Mouse (Mus musculus) gastrocnemius, adult 18-20 months (tissue): ENCODE results near the gene Guca2a. TPM values are rescaled to one million over a fixed set of nuclear protein-coding genes. Genes with fewer than 3 reads are reported as not detected.
A peak's percentile ranks its signal among the peaks of the same experiment; 100 is the strongest.
"Not testable (repeated sequence)": the region's sequence is repeated elsewhere in the genome, so short reads cannot be mapped to it uniquely, and the experiment has no call there.

Experiments used
- DNase-seq: peaks from one replicate; pipeline ENCODE4 v3.0.0; 2021; ENCODE audit warnings: low spot score
- long read RNA-seq, 2 experiments: library from polyadenylated mRNA; stranded (forward); transcript quantifications; one replicate each; pipeline ENCODE4 v2.0.0; 2021
- total RNA-seq, 2 experiments: library from RNA; stranded (reverse); gene quantifications; 2 replicates each; pipeline ENCODE4 v1.2.3; 2021

Guca2a gene
- not detected for total RNA-seq
- long read RNA-seq, experiment 1 = 0 reads
- long read RNA-seq, experiment 2 = 0 reads

DNA sequence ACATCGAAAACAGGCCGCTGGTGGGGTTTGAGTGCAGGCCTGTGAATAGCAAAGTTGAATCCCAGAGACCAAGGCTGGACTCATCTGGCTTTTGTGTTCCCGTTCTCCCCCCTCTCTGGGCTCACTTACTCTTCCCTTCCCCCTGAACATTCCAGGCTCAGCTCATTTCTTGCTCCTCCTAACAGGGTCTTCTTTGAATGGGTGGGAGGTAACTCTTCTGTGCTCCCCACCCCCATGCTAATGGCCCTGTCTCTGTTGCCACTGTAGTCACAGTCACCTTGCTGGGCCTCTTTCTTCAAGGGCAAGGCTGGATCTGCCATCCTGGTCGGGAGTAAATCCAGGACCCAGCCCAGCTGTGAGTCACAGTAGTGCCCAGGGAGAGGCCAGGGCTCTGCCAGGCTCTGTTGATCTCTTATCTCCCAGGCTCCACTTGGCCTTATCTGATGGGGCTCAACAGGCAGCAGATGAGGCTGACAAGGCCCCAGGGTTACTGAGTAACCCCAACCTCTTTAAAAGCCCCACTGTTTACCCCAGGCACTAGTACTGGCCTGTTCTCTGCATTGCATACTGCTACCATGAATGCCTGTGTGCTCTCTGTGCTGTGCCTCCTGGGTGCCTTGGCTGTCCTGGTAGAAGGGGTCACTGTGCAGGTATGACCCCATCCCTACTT lies at the start of gene Guca2a:
Gene Guca2a (plus strand): TSS at position 529 of the 670 bp plus-strand sequence.
- no peak for DNase-seq

DNA sequence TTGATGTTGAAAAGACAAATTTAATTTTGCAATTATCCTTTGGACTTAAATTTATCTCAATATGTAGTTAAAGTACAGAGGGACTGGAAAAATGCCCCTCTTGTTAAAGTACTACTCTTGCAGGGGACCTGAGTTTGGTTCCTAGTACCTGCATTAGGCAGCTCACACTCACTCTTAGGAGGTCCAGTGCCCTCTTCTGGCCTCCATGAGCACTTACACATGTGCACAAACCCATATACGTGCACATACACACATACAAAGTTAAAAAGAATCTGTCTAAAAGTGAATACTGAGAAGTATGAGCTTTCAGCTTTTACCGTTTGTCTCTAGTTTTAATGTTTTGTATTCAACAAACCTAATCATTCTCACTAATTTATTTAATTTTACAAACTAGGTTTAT lies 49.5 kb upstream of the Guca2a start:
- DNase-seq = no peak

DNA sequence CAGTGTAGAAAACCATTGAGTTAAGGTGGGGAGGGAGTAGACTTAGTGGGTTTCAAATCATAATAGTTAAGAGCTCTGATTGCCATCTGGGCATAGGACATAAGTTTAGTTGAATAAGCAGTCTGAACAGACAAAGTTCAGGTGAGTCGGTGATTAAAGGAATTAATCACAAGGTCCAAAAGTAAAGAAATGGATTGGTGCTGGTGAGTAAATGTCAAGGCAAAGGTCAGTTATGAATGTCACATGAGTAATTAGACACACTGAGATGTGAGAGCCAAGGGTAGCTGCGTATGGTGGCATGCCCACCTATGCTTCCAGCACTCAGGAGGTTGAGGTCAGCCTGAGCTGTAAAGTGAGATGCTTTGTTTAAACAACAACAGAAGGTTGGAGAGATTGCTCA lies 48.1 kb upstream of the Guca2a start:
- DNase-seq = no peak

DNA sequence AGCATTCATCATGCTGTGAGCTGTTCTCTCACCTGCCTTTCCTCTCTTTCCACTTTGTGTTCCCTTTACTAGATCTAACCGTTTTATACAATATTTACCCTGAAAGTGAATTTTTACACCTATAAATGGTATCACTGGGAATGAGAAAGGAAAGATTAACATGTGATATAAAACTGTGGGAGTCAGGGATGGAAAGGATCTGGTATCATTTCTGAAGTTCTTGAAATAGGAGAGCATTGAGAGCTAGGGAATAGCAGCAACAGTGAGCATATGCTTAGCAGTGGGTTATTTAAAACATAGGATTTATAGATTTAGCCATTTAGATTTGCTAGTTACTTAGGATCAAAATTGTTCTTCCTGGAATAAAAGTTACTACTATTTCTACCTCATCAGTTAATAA lies 47.5 kb upstream of the Guca2a start:
- no peak for DNase-seq

DNA sequence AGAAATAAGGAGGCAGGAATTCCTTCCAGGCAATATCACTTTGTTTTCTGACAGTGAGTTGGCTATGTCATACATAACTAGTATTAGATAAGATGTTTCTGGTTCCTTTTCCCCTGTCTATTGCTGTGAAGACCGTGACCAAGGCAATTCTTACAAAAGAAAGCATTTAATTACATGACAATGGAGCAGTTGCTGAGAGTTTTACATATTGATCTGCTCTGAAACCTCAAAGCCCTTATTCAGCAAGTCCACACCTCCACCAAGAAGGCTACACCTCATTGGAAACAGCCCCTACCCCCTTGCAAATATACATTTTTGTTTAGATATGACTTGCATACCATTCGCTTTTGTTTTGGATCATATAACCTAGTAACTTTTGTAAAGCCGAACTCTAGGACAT lies 45.0 kb upstream of the Guca2a start:
- no peak for DNase-seq

DNA sequence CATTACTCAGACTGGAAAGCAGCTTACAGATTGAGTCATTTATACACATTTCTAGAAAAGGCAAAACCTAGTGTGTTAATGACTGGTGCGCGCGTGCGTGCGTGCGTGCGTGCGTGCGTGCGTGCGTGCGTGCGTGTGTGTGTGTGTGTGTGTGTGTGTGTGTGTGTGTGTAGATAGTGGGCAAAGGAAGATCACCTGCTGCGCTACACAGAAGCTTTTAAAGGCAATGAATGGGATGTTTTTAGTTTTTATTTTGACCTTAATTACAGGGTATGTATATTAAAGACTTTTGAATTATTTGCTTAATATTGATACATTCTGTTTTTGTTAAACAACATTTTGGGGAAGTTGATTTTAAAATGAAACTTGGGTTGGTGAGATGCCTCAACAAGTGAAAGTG lies 43.2 kb upstream of the Guca2a start:
- no peak for DNase-seq

DNA sequence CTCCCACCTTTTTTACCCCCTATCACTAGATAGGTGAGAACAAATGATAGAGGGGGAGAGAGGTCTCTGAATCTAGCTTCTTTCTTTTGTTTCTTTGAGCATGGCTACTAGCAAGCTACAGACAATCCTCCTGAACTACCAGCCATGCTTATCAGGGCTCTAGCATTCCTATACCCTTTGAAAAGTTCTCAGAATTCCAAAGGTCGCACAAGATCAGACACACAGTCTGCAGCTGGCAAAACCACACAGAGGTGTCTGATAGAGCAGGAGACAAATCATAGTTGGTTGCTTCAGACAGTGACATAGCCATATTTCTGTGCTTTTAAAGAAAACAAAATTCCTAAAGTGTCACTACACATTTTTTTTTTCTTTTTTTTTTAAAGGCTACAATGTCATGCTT lies 37.9 kb upstream of the Guca2a start:
- no peak for DNase-seq

DNA sequence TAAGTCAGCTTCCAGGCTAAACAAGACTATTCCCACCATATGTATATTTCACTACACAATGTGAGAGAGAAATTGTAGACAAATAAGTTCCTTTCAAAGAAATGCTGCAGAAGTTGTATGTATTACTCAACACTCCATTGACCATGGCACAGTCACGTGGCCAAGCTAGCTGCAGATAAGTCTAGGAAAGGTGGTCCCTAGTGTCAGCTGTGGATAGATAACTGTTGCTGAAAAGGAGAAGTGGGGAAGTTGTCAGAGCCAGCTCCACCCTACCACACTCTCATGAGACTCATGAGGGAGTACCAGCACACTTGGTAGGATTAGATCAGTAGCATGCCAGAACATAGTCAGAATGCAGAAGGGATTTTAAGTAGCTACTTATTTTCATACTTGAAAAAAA lies 28.0 kb upstream of the Guca2a start:
- DNase-seq = no peak

DNA sequence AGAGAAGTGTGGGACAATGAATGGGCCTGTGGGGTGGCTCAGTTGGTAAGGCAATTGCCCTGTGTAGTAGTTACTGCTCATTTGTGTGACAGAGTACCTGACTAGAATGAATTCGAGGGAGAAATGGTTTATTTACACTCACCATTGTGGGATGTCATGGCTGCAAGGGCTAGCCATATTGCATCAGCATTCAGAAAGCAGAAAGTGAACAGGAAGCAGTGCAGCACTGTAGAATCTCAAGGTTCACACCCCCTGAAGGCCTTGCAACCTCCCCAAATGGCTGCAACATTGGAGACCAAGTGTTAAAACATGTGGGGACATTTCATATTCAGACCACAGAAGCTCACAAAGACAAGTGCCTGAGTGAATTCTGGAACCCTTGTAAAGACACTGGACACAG lies 23.4 kb upstream of the Guca2a start:
- DNase-seq = no peak

DNA sequence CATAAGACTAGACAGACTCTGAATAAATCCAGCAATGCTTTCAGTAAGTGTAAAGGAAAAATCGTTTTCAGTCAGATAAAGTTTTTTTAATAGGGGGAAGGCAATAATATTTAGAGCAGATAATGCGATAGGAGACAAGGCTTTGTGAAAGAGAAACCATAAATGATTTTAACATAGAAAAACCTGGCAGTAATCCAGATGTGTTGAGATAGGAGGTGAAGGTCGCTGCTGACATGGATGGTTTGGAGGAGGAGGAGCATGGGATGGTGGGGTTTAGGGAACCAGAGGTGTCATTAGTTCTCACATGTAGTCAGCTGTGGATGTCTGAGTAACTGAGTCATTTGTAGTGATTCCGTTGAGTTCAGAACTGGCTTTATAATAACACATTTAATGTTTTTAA lies 22.8 kb upstream of the Guca2a start:
- no peak for DNase-seq

DNA sequence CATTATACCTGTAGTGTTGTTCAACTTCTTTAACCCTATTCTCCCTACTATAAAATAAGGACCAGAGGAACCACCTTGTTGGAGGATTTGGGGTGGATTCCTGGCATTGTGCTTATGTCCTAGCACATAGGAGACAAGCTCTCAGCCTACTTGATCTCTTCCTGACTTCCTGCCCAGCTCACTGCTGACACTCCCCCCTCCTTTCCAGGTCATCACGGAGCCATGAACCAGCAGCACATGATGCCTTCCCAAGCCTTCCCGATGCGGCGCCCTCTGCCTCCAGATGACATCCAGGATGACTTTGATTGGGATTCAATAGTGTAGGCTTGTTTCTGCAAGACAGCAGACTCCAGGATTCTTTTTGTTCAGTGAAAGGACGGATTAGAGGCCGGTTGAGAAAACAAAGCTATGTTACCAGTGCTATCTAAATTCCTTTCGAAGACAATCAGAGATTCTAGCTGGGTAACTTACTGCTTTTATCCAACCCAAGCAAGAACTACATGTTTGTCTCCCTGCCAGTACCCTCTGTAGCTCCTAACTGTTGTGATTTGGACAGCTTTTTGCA lies 11.3 kb upstream of the Guca2a start:
- no peak for DNase-seq

DNA sequence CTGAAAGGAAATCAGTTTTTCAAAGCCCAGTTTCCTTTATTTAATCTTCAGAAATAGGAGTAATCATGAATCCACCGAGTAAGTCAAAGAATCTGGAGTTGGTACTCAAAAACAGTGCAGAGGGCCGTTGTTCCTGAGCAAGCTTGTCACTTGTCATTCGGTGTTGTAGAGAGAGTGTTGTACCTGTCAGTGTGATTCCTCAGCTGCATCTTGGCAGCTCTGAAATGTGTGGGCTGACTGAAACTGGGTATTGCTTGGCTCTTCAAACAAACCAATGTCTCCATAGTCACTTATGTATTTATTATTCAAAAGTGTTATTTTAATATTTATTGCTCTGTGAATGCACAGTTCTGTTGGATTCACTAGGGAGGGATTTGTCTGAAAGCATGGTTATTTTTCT lies 10.6 kb upstream of the Guca2a start:
- no peak for DNase-seq

DNA sequence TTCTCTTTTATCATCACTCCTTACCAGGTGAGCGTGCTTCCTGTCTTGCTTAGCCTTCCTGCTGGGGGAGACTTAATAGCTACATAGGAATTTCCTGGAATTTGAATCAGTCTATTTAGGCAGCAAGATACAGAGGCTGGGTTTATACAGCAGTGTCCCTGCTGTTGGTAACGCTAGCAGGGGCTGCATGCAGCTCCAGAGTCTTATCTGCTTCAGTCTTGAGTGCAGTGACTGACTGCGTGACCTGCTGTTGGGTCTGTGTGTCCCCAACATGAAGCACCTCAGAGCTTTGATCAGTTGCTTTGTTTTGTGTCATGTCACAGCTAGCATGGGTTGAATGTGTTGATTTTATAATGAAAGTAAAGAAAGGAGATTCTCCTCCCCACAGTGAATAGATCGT lies 10.2 kb upstream of the Guca2a start:
- DNase-seq = no peak

DNA sequence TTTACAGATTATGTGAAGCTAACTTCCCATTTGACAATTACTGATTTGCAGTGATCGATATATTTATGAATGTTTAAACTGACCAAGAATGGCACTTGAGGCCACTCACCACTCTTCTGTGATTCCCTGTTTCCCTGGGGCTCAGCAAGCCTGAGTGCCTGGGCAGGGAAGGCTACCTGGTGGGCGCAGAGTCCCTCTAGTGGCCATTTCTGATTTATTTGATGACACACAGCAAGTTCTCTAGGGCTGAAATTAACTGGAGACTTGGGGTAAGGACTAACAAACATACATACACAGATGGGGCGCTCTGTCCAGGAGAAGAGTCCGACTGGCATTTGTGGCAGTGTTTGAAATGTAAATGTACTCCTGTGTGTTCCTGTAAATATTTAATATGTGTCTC lies 9.1 kb upstream of the Guca2a start:
- not testable (repeated sequence) for DNase-seq

DNA sequence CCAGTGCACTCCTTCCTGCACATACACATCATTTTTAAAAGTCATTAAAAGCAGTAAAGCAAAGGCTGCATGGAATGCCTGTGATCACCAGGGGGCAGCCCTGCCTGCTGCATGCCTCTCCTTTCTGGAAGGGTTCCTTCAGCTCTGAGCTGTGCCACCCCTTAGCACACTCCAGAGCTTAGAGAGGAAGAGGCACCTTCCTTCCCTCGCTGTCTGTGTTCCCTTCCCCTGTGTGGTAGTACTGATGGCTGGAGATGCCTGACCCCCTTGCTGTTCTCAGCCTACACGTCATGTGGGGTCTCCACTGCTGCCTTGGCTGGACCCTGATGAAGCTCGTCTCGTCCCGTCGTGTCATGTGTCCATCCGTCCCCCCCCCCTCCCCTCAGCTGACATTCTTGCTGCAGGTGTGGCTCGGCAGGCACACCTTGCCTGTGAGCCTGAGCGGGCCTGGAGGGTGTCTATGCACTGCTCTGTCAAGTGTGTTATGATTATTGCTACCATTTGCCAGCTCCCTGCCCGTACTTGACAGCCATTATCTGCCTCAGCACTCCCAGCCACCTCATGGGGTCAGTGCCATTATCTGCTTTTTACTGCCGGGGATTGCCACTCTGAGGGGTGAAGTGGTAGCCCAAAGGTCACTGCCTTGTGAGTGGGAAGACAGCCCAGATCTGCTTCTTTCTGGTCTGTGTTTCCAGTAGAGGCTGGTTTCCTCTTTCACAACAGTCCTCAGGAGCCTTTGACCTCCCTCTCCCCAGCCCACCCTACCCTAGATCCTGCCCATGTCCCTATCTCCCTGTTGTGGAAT lies 6.2 kb upstream of the Guca2a start:
- peak; percentile 23 for DNase-seq

DNA sequence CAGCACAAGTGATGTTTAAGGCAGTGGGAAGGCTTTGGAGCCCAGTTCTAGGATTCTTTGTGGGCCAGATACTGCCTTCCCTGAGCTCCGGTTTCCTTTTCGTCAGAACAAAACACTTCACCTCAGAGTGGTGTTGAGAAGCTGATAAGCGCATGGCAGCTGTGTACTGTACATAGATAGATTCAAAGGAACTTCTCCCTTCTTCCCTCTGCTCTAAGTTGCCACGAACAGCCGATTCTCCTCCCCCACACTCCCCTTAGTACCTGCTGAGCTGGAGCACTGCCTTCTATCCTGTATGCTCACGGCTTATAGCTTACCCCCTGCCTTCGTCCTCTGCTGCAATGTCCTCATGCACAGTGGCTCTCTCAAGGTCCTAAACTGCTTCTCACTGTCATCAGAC lies 4.8 kb upstream of the Guca2a start:
- DNase-seq = no peak

DNA sequence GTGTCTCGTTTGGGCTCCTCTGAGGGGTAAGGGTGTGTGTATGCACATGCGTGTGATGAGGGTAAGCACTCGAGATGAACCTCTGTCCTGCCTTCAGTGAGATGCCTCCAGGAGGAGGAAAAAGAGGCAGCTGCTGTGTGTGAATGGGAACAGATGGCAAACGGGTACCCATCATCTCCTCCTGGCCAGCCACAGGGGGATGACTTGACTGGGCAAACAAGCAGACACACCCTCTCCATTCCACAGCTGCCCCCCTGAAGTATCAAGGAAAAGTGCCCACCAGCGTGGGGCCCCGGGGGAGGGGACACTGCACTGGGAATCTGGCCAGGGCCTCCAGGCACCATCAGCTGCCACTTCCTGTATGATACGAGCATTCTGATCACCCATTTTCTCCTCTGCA lies 4.2 kb upstream of the Guca2a start:
- no peak for DNase-seq

DNA sequence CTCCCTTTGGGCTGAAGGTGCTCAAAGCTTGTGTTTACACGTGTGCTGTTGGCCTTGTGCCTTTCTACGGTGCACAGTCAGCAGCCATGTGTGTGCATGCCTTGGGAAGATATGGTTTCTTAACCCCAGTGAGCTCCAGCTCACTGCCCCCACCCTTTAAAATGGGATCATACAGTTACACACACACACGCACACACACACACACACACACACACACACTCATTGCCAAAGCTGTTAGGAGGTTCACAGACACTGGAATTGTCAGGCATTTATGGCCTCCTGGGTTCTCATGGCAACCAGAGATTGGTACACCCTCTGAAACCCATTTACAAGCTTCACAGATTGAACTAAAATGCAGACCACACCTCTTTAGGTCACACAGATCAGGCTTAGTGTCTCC lies 3.6 kb upstream of the Guca2a start:
- DNase-seq = no peak

DNA sequence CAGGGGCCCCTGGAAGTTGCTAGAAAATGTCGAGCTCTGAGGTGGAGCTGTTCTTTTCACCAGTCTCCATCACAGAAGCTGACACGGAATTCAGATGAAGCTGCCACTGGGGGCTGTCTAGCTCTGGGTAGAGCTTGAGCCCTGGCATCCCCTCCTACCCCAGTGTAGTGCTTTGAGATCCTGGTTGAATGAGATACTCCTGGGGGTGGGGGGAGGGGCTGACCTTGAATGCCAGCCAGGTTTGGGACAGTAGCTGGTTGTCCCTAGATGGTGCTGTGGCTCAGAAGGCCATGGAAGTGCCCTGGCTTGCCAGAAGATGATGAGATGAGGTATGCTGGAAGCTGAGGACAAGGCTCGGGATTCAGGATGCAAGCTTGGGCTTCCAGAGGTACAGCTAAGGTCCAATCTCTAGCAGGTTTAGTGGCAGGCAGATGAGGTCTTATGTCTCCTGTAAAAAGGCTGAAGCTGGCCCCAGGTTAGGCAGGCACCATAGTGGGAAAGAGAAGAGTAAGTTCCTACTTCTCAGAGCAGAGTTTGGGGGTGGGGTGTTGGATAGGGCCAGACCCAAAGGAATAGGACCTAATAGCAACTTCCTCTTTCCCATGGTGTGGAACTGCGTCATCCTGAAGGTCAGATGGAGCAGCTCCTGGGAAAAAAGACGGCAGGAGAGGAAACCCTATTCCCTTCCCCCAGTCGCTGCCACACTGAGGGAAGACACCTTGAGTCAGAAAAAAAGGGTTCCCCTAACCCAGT lies 2.4 kb upstream of the Guca2a start:
- no peak for DNase-seq

DNA sequence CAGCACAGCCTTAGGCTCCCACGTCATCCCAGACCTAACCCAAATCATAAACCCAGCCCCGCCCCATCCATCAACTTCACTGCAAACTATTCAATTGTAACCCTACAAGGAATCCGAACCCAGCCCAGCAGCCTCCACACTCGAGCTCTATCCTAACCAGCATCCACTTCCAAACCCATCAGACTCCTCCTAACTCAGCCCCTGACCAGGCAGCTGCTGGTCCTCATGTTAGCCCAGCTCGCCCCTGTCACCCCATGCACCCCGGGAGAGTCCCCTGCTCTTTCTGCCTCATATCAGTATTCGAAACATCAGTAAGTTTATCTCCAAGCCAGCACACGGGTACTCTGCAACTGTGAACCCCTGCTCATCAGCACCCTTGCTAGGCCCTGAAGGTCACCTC lies 1.8 kb upstream of the Guca2a start:
- DNase-seq = no peak

DNA sequence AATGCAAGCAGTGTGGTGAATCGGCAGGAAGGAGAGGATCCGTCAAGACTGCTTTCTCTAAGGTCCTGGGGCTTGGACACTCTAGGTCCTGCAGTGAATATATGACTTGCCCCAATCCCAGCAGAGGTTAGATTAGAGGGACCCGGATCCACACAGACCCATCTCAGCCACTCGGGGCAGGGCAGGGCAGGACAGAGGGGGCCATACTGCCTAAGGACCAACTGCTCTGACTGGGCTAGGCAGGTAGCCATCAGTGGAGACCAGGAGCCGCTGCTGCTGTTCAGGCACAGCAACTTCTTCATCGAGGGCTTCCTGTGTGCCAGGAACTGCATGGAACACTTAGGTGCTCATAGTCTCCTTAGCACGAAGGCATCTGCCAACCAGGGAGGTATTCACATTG lies 773 bp upstream of the Guca2a start:
- no peak for DNase-seq

DNA sequence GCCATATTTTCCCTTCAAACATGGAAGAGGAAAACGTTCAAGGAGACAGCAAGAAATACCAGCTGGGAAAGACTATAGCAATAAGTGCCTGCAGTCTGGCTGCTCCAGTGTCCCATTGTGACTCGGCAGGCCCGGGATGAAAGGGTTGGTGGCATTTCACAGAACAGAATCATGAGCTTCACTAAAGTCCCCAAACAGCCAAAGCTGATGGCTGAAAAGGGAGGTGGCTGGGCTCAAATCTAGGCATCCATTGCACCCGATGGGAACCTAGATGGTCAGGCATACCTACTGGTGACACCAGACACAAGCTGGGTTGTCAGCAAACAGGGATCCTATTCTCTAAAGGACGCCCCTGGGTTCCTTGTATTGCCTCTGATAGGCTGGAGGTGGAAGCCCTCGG lies 442 bp downstream of the Guca2a start:
- DNase-seq = no peak
